Mouse (Mus musculus) kidney, postnatal 0 days (tissue): Measurements from ENCODE around the gene Sp6. TPM values are rescaled to one million over a fixed set of nuclear protein-coding genes. Genes with fewer than 3 reads are reported as not detected.

Experiments
- ATAC-seq: fragments of 200-750 bp; cut with Nextera tagmentation; replicated peaks from 2 replicates; pipeline ENCODE4 v1.8.0; 2017; ENCODE audit warnings: low read depth, moderate number of reproducible peaks, moderate TSS enrichment, moderate library complexity; ENCODE audit not compliant: low FRiP score
- DNase-seq: peaks from one replicate; pipeline ENCODE4 v3.0.0-alpha.2; 2016; ENCODE audit warnings: low spot score
- H3K27ac ChIP-seq: fragments of 300-500 bp; sonication (generic); 2 replicates; pipeline ENCODE4 v1.5.1; 2014; ENCODE audit warnings: mild to moderate bottlenecking
- H3K27me3 ChIP-seq: fragments of 300-500 bp; sonication (generic); 2 replicates; pipeline ENCODE4 v1.6.1; 2014; ENCODE audit warnings: low read length, mixed read lengths; ENCODE audit not compliant: insufficient read depth
- H3K36me3 ChIP-seq: fragments of 300-500 bp; sonication (generic); 2 replicates; pipeline ENCODE4 v1.6.1; 2014; ENCODE audit warnings: low read length, mixed read lengths; ENCODE audit not compliant: insufficient read depth
- H3K4me1 ChIP-seq: fragments of 300-500 bp; sonication (generic); replicated peaks from 2 replicates; pipeline ENCODE4 v1.6.1; 2014; ENCODE audit warnings: antibody characterized with exemption, low read length, mixed read lengths; ENCODE audit not compliant: insufficient read depth
- H3K4me2 ChIP-seq: fragments of 300-500 bp; sonication (generic); 2 replicates; pipeline ENCODE4 v1.6.1; 2014; ENCODE audit warnings: mild to moderate bottlenecking, low read length, moderate library complexity, mixed read lengths
- H3K4me3 ChIP-seq: fragments of 300-500 bp; sonication (generic); replicated peaks from 2 replicates; pipeline ENCODE4 v1.5.1; 2014; ENCODE audit warnings: low read depth, low read length
- H3K9ac ChIP-seq: fragments of 300-500 bp; sonication (generic); 2 replicates; pipeline ENCODE4 v1.6.1; 2014; ENCODE audit warnings: low read depth, low read length
- H3K9me3 ChIP-seq: fragments of 300-500 bp; sonication (generic); replicated peaks from 2 replicates; pipeline ENCODE4 v1.6.1; 2016; ENCODE audit warnings: low read length, inconsistent platforms, mixed read lengths
- CTCF ChIP-seq: IDR thresholded peaks from 2 replicates; pipeline ENCODE4 v1.5.1; 2016; ENCODE audit warnings: antibody characterized with exemption, low read depth, mild to moderate bottlenecking, moderate library complexity
- WGBS: fragments of 180-500 bp; shearing (Covaris S2); extraction: QIAGEN DNeasy Blood & Tissue Kit; methylation state at CpG from one replicate; pipeline ENCODE4 v1.1.7; 2014; 5-methylcytosine and 5-hydroxymethylcytosine counted together
- polyA plus RNA-seq: library from polyadenylated mRNA; unstranded; fragments of >200 nt; fragmentation: Nextera tagmentation; extraction: Ambion mirVana; gene quantifications from 2 replicates; pipeline ENCODE4 v1.2.1, GENCODE M21; 2015

Sp6 gene
- 1.5 and 2.0 TPM in 2 replicates for polyA plus RNA-seq

- no peak within 1 kb of the TSS for H3K4me3 ChIP-seq
- H3K9ac ChIP-seq = no peak within 1 kb of the TSS
- TF ChIP-seq CTCF = no peak
- ATAC-seq = no peak
- H3K4me1 ChIP-seq = peaks cover 3% of the 10 kb centered on the region
- H3K4me2 ChIP-seq = no peak within 1 kb of the TSS
- no peak within 1 kb of the TSS for H3K27ac ChIP-seq
- peaks cover 21% of the 10 kb centered on the region for H3K27me3 ChIP-seq
- WGBS = 19% methylated on average over 8 of the region's 8 CpGs
- no peaks in the 10 kb centered on the region for H3K9me3 ChIP-seq
- no peaks in the 10 kb centered on the region for H3K36me3 ChIP-seq
- no peak for DNase-seq
These were observed at the start of gene Sp6 for GRCm38 (mm10) chr11:97013121-97013670. Gene Sp6 (plus strand): TSS chr11:97013394.

DNA sequence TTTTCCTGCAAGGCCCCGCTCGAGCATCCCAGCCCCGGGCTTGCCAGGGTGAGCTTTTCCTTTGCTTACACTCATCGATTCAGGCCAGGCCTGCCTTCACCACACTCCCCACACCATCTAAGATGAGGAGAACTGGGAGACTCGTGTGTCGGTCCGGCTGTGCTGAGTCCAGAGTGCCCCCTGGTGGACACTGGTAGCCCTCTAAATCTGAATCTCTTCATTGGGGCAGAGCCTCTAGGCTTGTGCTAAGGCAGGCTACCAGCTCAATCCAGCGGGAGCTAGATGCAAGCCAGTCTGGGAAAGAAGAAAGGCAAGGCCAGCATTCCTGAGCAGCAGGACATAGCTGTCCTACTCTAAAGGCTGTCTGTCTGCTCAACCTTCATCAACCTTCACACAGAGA lies 49.6 kb upstream of the Sp6 start:
- ATAC-seq = peak; percentile 85

DNA sequence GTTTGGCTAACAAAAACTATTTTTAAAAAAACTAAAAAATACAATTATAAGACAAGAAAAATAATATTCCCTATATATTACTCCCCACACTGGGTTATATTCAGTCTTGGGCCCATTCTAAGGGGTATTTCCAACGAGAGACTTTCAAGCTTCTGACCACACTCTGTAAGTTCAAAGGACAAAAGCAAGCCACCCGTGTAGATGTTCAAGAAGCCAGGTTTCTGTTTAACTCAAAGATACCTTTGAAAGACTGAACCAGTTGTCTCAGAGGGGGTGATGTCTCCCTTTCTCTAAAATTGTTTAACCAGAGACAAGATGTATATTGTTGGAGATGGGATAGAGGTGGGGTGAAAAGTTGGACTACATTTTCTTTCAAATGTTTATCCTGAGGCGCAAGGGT lies 47.0 kb upstream of the Sp6 start:
- peaks cover 21% of the 10 kb centered on the region for H3K4me1 ChIP-seq
- H3K27me3 ChIP-seq = no peaks in the 10 kb centered on the region
- WGBS = 71% methylated on average over 3 of the region's 3 CpGs
- H3K4me2 ChIP-seq = no peak overlapping the region
- H3K36me3 ChIP-seq = peaks cover 10% of the 10 kb centered on the region; the same call in 1 of the 2 replicates
- DNase-seq = no peak
- H3K27ac ChIP-seq = 0 out of 2 replicates have a peak overlapping the region, but pooled peaks have one; percentile 39
- no peak for ATAC-seq
- no peak overlapping the region for H3K9ac ChIP-seq
- no peak overlapping the region for H3K4me3 ChIP-seq
- TF ChIP-seq CTCF = no peak
- no peaks in the 10 kb centered on the region for H3K9me3 ChIP-seq

More for the DNA sequence above, 49.6 kb upstream of the Sp6 start:
- peak; percentile 89 for DNase-seq
- Histone ChIP-seq H3K27ac (peak overlapping the region; percentile 70), H3K4me2 (no peak overlapping the region), H3K27me3 (no peaks in the 10 kb centered on the region), H3K9ac (no peak overlapping the region), H3K9me3 (no peaks in the 10 kb centered on the region), H3K4me1 (peaks cover 5% of the 10 kb centered on the region), H3K4me3 (no peak overlapping the region), H3K36me3 (peaks cover 24% of the 10 kb centered on the region; the same call in 1 of the 2 replicates)
- peak; percentile 97 for TF ChIP-seq CTCF
- 16% methylated on average over 8 of the region's 8 CpGs for whole genome bisulfite sequencing

- 0 out of 2 replicates have a peak, but pooled peaks cover 4% of the 10 kb centered on the region for H3K36me3 ChIP-seq
- H3K9me3 ChIP-seq = no peaks in the 10 kb centered on the region
- no peak for DNase-seq
- no peak overlapping the region for H3K9ac ChIP-seq
- TF ChIP-seq CTCF = no peak
- 74% methylated on average over 13 of the region's 13 CpGs for WGBS
- peaks cover 21% of the 10 kb centered on the region for H3K4me1 ChIP-seq
- no peak overlapping the region for H3K4me3 ChIP-seq
- peak overlapping the region; percentile 39; the same call in 1 of the 2 replicates for H3K27ac ChIP-seq
- no peak for ATAC-seq
- no peaks in the 10 kb centered on the region for H3K27me3 ChIP-seq
- H3K4me2 ChIP-seq = peak overlapping the region; percentile 30
These were observed 46.2 kb upstream of the Sp6 start for GRCm38 (mm10) chr11:96966914-96967543.

DNA sequence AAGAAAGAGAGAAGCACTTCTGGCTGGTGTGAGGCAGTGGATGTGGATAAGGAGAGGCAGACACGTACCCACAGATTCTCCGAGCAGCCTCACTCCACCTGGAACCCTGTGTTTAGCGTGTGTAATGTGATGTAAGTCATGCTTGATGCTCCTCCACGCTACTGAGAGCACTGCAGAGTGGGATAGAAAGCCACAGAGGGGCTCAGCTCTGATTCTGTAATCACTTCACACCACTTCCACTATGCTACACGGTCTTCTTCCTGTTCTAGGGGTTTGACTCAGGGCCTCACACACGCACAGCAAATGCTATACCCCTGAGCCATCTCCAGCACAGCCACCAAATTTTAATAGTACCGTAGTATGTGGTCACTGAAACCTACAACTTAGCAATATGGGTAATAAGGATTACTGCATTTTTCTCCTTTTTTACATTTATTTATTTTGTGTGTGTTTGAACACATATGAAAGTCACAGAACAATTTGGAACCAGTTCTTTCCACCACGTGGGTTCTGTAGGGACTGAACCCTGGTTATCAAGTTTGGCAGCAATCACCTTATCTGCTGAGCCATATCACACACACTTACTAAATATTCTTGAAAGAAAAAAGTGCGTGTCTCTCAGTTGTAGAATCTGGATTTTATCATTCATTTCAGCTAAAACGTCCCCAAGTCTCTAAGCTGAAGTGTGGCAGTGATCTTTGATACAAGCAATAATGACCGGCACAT lies 45.5 kb upstream of the Sp6 start:
- no peak overlapping the region for H3K4me3 ChIP-seq
- TF ChIP-seq CTCF = no peak
- ATAC-seq = no peak
- H3K9ac ChIP-seq = no peak overlapping the region
- H3K4me1 ChIP-seq = peaks cover 21% of the 10 kb centered on the region
- 73% methylated on average over 11 of the region's 11 CpGs for WGBS
- no peaks in the 10 kb centered on the region for H3K27me3 ChIP-seq
- peak overlapping the region; percentile 39; the same call in 1 of the 2 replicates for H3K27ac ChIP-seq
- no peak for DNase-seq
- H3K36me3 ChIP-seq = 0 out of 2 replicates have a peak, but pooled peaks cover 4% of the 10 kb centered on the region
- H3K9me3 ChIP-seq = no peaks in the 10 kb centered on the region
- H3K4me2 ChIP-seq = peak overlapping the region; percentile 30

DNA sequence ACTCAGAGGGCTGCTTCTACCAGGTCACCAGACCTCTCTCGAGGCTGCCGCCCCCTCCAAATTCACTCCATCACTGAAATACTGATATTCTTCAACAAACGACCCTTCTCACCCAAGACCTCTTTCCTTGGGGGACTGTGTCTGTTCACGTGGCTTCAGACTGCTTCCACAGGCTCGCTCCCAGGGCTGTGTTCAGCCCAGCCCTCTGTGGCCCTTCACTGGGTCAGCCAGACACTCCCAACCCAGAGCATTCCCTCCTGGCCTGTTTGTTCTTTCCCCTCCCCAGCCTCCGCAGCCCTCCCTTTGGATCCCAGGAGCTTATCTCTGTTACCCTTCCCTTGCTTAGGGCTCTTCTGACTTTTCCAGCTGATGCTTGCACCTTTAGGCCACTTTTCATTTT lies 44.7 kb upstream of the Sp6 start:
- Histone ChIP-seq H3K9me3 (no peaks in the 10 kb centered on the region), H3K27ac (peak overlapping the region; percentile 89; the same call in 1 of the 2 replicates), H3K4me3 (no peak overlapping the region), H3K4me1 (peaks cover 21% of the 10 kb centered on the region), H3K27me3 (no peaks in the 10 kb centered on the region), H3K4me2 (no peak overlapping the region), H3K36me3 (no peaks in the 10 kb centered on the region), H3K9ac (0 out of 2 replicates have a peak overlapping the region, but pooled peaks have one; percentile 18)
- DNase-seq (no peak), ATAC-seq (no peak)
- TF ChIP-seq CTCF = no peak
- 53% methylated on average over 6 of the region's 6 CpGs for WGBS
